Mouse (Mus musculus) layer of hippocampus, adult 18-20 months (tissue): Measurements from ENCODE around the gene Ubqln4. TPM values are rescaled to one million over a fixed set of nuclear protein-coding genes. Genes with fewer than 3 reads are reported as not detected.

ENCODE experiments used
- DNase-seq, 2 experiments: peaks; one replicate each; pipeline ENCODE4 v3.0.0; 2022; ENCODE audit warnings: low spot score in 2 of 2
- long read RNA-seq: library from polyadenylated mRNA; stranded (forward); transcript quantifications from one replicate; pipeline ENCODE4 v2.0.0, GENCODE M21; 2021
- total RNA-seq, 2 experiments: library from RNA; stranded (reverse); gene quantifications; 2 replicates each; pipeline ENCODE4 v1.2.3; 2021

The Ubqln4 gene
- total RNA-seq = 100 to 1,000 TPM; 118 to 122 TPM
- long read RNA-seq, transcript Ubqln4-201 (11 exons, 3,330 nt) = major isoform, 209 of 271 reads
- long read RNA-seq, partial matches to known transcripts = 39 of 271 reads
- long read RNA-seq, other reads (novel, unspliced or antisense) = 23 of 271 reads

- DNase-seq = peak; percentile 79 to 91
These were observed at the start of gene Ubqln4 for GRCm38 (mm10) chr3:88553525-88553879. TSS of gene Ubqln4 (plus strand) at chr3:88553758.

GRCm38 (mm10) chr3:88503881-88504746 lies 49.4 kb upstream of the Ubqln4 start:
- no peak for DNase-seq

GRCm38 (mm10) chr3:88505081-88505480 lies 48.5 kb upstream of the Ubqln4 start:
- DNase-seq = no peak

GRCm38 (mm10) chr3:88505765-88506164 lies 47.8 kb upstream of the Ubqln4 start:
- no peak for DNase-seq

- DNase-seq = no peak
These were observed 44.3 kb upstream of the Ubqln4 start for GRCm38 (mm10) chr3:88509250-88509649.

GRCm38 (mm10) chr3:88509692-88510420 lies 43.7 kb upstream of the Ubqln4 start, which contains the start of gene Lmna:
TSS of gene Lmna (minus strand) at chr3:88509956.
- DNase-seq = peak; percentile 91 to 94

- DNase-seq = no peak
These were observed 42.9 kb upstream of the Ubqln4 start for GRCm38 (mm10) chr3:88510421-88511289.

- no peak for DNase-seq
These were observed 42.0 kb upstream of the Ubqln4 start for GRCm38 (mm10) chr3:88511559-88511958.

GRCm38 (mm10) chr3:88512141-88512895 lies 41.2 kb upstream of the Ubqln4 start:
- no peak for DNase-seq

GRCm38 (mm10) chr3:88512896-88513545 lies 40.5 kb upstream of the Ubqln4 start:
- no peak for DNase-seq

GRCm38 (mm10) chr3:88513546-88514115 lies 39.9 kb upstream of the Ubqln4 start:
- DNase-seq = no peak

- DNase-seq = no peak
These were observed 39.1 kb upstream of the Ubqln4 start for GRCm38 (mm10) chr3:88514231-88515094.

- no peak for DNase-seq
These were observed 38.5 kb upstream of the Ubqln4 start for GRCm38 (mm10) chr3:88515095-88515386.

GRCm38 (mm10) chr3:88516407-88516806 lies 37.2 kb upstream of the Ubqln4 start:
- no peak for DNase-seq

- DNase-seq = no peak
These were observed 35.1 kb upstream of the Ubqln4 start for GRCm38 (mm10) chr3:88518411-88518810.

GRCm38 (mm10) chr3:88520078-88520477 lies 33.5 kb upstream of the Ubqln4 start:
- no peak for DNase-seq

- no peak for DNase-seq
These were observed 32.4 kb upstream of the Ubqln4 start for GRCm38 (mm10) chr3:88521156-88521555.

- peak in 1 of 2 experiments; percentile 74 for DNase-seq
These were observed 31.7 kb upstream of the Ubqln4 start for GRCm38 (mm10) chr3:88521803-88522331.
